Mouse (Mus musculus) spleen, adult 2 months (tissue): ENCODE data around the gene Synrg. TPM values are rescaled to one million over a fixed set of nuclear protein-coding genes. Genes with fewer than 3 reads are reported as not detected.

ENCODE experiments used
- DNase-seq, 2 experiments: peaks; one replicate each; pipeline versions ENCODE4 v3.0.0 to v3.0.0-alpha.2; 2012 to 2021; ENCODE audit warnings: low spot score in 2 of 2, low read depth in 1 of 2
- H3K27ac ChIP-seq: fragments of 200-500 bp; 2 replicates; pipeline ENCODE4 v1.5.1; 2012; ENCODE audit warnings: low read length, inconsistent platforms; ENCODE audit not compliant: insufficient read depth
- H3K27me3 ChIP-seq: fragments of 200-500 bp; 2 replicates; pipeline ENCODE4 v1.6.1; 2012; ENCODE audit warnings: mild to moderate bottlenecking, moderate library complexity, low read length, inconsistent platforms; ENCODE audit not compliant: control insufficient read depth, insufficient read depth
- H3K36me3 ChIP-seq: fragments of 200-500 bp; 2 replicates; pipeline ENCODE4 v1.6.1; 2012; ENCODE audit warnings: mild to moderate bottlenecking, low read length, inconsistent platforms; ENCODE audit not compliant: control insufficient read depth, insufficient read depth
- H3K4me1 ChIP-seq: fragments of 200-500 bp; 2 replicates; pipeline ENCODE4 v1.6.1; 2011; ENCODE audit warnings: inconsistent platforms; ENCODE audit not compliant: control insufficient read depth, insufficient read depth, insufficient read length
- H3K4me3 ChIP-seq: fragments of 200-500 bp; 2 replicates; pipeline ENCODE4 v1.5.1; 2011; ENCODE audit warnings: mild to moderate bottlenecking, inconsistent platforms; ENCODE audit not compliant: insufficient read depth, insufficient read length; ENCODE audit errors: extremely low read depth
- CTCF ChIP-seq: fragments of 200-500 bp; IDR thresholded peaks from 2 replicates; pipeline ENCODE4 v1.5.1; 2011; ENCODE audit warnings: mild to moderate bottlenecking, inconsistent platforms; ENCODE audit not compliant: insufficient read depth, insufficient read length, insufficient replicate concordance; ENCODE audit errors: extremely low read depth
- POLR2A ChIP-seq: fragments of 200-500 bp; IDR thresholded peaks from 2 replicates; pipeline ENCODE4 v1.6.1; 2011; ENCODE audit warnings: low read depth, low read length, inconsistent platforms
- WGBS: fragments of 180-500 bp; shearing (Covaris S2); methylation state at CpG from one replicate; pipeline ENCODE4 v1.1.7; 2018; 5-methylcytosine and 5-hydroxymethylcytosine counted together
- polyA plus RNA-seq: library from polyadenylated mRNA; depleted of rRNA; stranded (reverse); fragments of >200 nt; gene quantifications from 2 replicates; pipeline ENCODE4 v1.2.3, GENCODE M21; 2012

Synrg gene
- polyA plus RNA-seq, 1 experiment = 19.4 TPM

- WGBS = 95% methylated on average over 5 of the region's 5 CpGs
- no peak overlapping the region for H3K4me3 ChIP-seq
- peaks cover 13% of the 10 kb centered on the region for H3K36me3 ChIP-seq
- no peaks in the 10 kb centered on the region for H3K27me3 ChIP-seq
- no peak overlapping the region for H3K27ac ChIP-seq
- DNase-seq = no peak
- TF ChIP-seq CTCF = no peak
- TF ChIP-seq POLR2A = no peak
- H3K4me1 ChIP-seq = no peaks in the 10 kb centered on the region
These were observed 69.4 kb downstream of the Synrg start for GRCm38 (mm10) chr11:84033671-84034070.

- H3K27ac ChIP-seq = no peak overlapping the region
- no peaks in the 10 kb centered on the region for H3K4me1 ChIP-seq
- TF ChIP-seq POLR2A = no peak
- no peak for TF ChIP-seq CTCF
- H3K27me3 ChIP-seq = no peaks in the 10 kb centered on the region
- WGBS = 90% methylated on average over 6 of the region's 6 CpGs
- H3K36me3 ChIP-seq = peaks cover 36% of the 10 kb centered on the region
- no peak for DNase-seq
- no peak overlapping the region for H3K4me3 ChIP-seq
These were observed 76.4 kb downstream of the Synrg start for GRCm38 (mm10) chr11:84040621-84041020.

- no peak for TF ChIP-seq POLR2A
- TF ChIP-seq CTCF = no peak
- no peaks in the 10 kb centered on the region for H3K4me1 ChIP-seq
- WGBS = 89% methylated on average over 14 of the region's 14 CpGs
- peaks cover 34% of the 10 kb centered on the region for H3K36me3 ChIP-seq
- no peaks in the 10 kb centered on the region for H3K27me3 ChIP-seq
- DNase-seq = no peak
- H3K4me3 ChIP-seq = no peak overlapping the region
- H3K27ac ChIP-seq = no peak overlapping the region
These were observed 78.9 kb downstream of the Synrg start for GRCm38 (mm10) chr11:84042808-84043762.

GRCm38 (mm10) chr11:84044988-84045387 lies 80.8 kb downstream of the Synrg start:
- H3K4me1 ChIP-seq = no peaks in the 10 kb centered on the region
- no peak for TF ChIP-seq POLR2A
- TF ChIP-seq CTCF = no peak
- 36% methylated on average over 1 of the region's 1 CpGs for WGBS
- H3K27ac ChIP-seq = no peak overlapping the region
- H3K36me3 ChIP-seq = peaks cover 20% of the 10 kb centered on the region
- no peak overlapping the region for H3K4me3 ChIP-seq
- DNase-seq = no peak
- H3K27me3 ChIP-seq = no peaks in the 10 kb centered on the region

- DNase-seq = no peak
- TF ChIP-seq CTCF (no peak), POLR2A (no peak)
- H3K27ac ChIP-seq = no peak overlapping the region
- no peak overlapping the region for H3K4me3 ChIP-seq
- no peaks in the 10 kb centered on the region for H3K27me3 ChIP-seq
- H3K4me1 ChIP-seq = no peaks in the 10 kb centered on the region
- peaks cover 6% of the 10 kb centered on the region; the same call in 1 of the 2 replicates for H3K36me3 ChIP-seq
- WGBS = 79% methylated on average over 4 of the region's 4 CpGs
These were observed 83.0 kb downstream of the Synrg start for GRCm38 (mm10) chr11:84047270-84047669.

GRCm38 (mm10) chr11:84048411-84048810 lies 84.2 kb downstream of the Synrg start:
- TF ChIP-seq POLR2A (no peak), CTCF (no peak)
- no peak for DNase-seq
- Histone ChIP-seq H3K4me1 (no peaks in the 10 kb centered on the region), H3K27me3 (no peaks in the 10 kb centered on the region), H3K27ac (no peak overlapping the region), H3K4me3 (no peak overlapping the region), H3K36me3 (no peaks in the 10 kb centered on the region)
- WGBS = 48% methylated on average over 10 of the region's 10 CpGs

GRCm38 (mm10) chr11:84053055-84053454 lies 88.8 kb downstream of the Synrg start:
- no peak overlapping the region for H3K27ac ChIP-seq
- 93% methylated on average over 7 of the region's 7 CpGs for WGBS
- H3K4me3 ChIP-seq = no peak overlapping the region
- TF ChIP-seq CTCF = no peak
- no peak for TF ChIP-seq POLR2A
- DNase-seq = no peak
- H3K4me1 ChIP-seq = no peaks in the 10 kb centered on the region
- H3K36me3 ChIP-seq = no peaks in the 10 kb centered on the region
- H3K27me3 ChIP-seq = no peaks in the 10 kb centered on the region
